Mouse (Mus musculus): ENCODE results near the gene Mpdz.

DNA sequence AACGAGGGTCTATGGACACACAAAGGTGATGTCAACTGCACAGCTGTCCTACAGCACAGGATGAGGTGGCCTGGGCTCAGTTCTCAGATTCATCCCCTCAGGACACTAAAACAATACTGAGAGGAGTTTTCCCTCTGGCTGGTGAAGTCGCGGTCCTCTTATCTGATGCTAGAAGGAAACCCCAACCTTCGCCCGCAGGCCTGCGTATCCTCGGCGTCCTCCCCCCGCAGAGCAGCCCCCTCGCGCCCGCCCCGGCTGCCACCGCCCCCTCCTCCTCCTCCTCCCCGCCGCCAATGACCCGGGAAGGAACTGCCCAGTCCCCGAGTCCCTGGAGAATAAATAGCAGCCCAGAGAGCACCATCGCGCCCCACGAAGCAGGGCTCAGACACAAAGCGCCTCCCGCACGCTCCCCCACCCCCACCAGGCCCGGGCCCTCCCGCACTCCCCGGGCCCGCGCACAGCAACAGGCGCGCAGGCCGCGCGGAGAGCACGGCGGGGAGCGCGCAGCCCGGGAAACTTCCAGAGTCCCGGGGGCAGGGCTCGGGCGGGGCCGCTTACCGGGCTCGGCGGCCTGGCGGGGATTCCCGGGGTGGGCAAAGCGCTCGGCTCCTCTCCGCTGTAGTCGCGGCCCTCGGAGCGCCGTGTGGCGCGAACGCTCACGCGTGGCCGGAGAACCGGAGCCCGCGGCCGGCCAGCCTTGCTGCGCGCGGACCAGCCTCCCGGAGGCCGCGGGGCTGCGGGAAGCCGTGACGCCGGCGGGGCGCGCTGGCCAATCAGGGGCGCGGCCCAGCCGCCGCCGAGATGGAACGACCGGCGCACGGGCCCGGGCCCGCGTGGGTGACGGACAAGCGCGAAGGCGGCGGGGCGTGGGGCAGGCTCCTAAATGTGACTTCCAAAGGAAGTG, at the start of gene Mpdz:
- no peak for TF ChIP-seq CTCF (conservative IDR thresholded peaks at IDR 0.05; ENCODE audit: low read length)
- no peak for TF ChIP-seq NANOG (IDR thresholded peaks at IDR 0.05; ENCODE audit: borderline replicate concordance, low read length)
